Mouse (Mus musculus) neural tube, embryonic 12.5 days (tissue): ENCODE data around the gene Phf13. TPM values are rescaled to one million over a fixed set of nuclear protein-coding genes. Genes with fewer than 3 reads are reported as not detected.

ENCODE experiments used
- ATAC-seq: fragments of 200-750 bp; cut with Nextera tagmentation; 2 replicates; pipeline ENCODE4 v1.8.0; 2017; ENCODE audit warnings: low read depth, mild to moderate bottlenecking, moderate TSS enrichment, moderate library complexity; ENCODE audit not compliant: low FRiP score
- H3K27ac ChIP-seq: fragments of 300-500 bp; sonication (generic); 2 replicates; pipeline ENCODE4 v1.5.1; 2016
- H3K27me3 ChIP-seq: fragments of 300-500 bp; sonication (generic); replicated peaks from 2 replicates; pipeline ENCODE4 v1.6.1; 2016; ENCODE audit warnings: mild to moderate bottlenecking
- H3K36me3 ChIP-seq: fragments of 300-500 bp; sonication (generic); 2 replicates; pipeline ENCODE4 v1.6.1; 2016; ENCODE audit warnings: mild to moderate bottlenecking
- H3K4me1 ChIP-seq: fragments of 300-500 bp; sonication (generic); 2 replicates; pipeline ENCODE4 v1.6.1; 2016
- H3K4me2 ChIP-seq: fragments of 300-500 bp; sonication (generic); replicated peaks from 2 replicates; pipeline ENCODE4 v1.6.1; 2016; ENCODE audit warnings: mild to moderate bottlenecking
- H3K4me3 ChIP-seq: fragments of 300-500 bp; sonication (generic); 2 replicates; pipeline ENCODE4 v1.5.1; 2016
- H3K9ac ChIP-seq: fragments of 300-500 bp; sonication (generic); 2 replicates; pipeline ENCODE4 v1.6.1; 2016; ENCODE audit warnings: mild to moderate bottlenecking
- H3K9me3 ChIP-seq: fragments of 300-500 bp; sonication (generic); 2 replicates; pipeline ENCODE4 v1.6.1; 2016; ENCODE audit warnings: mild to moderate bottlenecking
- WGBS: fragments of 180-500 bp; shearing (Covaris S2); methylation state at CpG from one replicate; pipeline ENCODE4 v1.1.7; 2016; 5-methylcytosine and 5-hydroxymethylcytosine counted together
- polyA plus RNA-seq: library from polyadenylated mRNA; unstranded; fragments of >200 nt; fragmentation: Nextera tagmentation; extraction: Ambion mirVana; gene quantifications from 2 replicates; pipeline ENCODE4 v1.2.1, GENCODE M21; 2016

The Phf13 gene
- polyA plus RNA-seq, 1 experiment from 2014 or later: 31.3 TPM

- H3K27ac ChIP-seq: no peak overlapping the region
- peak overlapping the region; percentile 91 for H3K4me2 ChIP-seq
- no peaks in the 10 kb centered on the region for H3K9me3 ChIP-seq
- peaks cover 21% of the 10 kb centered on the region for H3K4me1 ChIP-seq
- no peak for ATAC-seq
- peak overlapping the region; percentile 95 for H3K9ac ChIP-seq
- H3K36me3 ChIP-seq: peaks cover 8% of the 10 kb centered on the region
- 8% methylated on average over 13 of the region's 13 CpGs for WGBS
- H3K4me3 ChIP-seq: peak overlapping the region; percentile 99
- no peaks in the 10 kb centered on the region for H3K27me3 ChIP-seq
These were observed 829 bp upstream of the Phf13 start for GRCm38 (mm10) chr4:151996951-151997222.

GRCm38 (mm10) chr4:151995371-151996172, 486 bp downstream of the Phf13 start:
- peak overlapping the region; percentile 99 for H3K4me3 ChIP-seq
- peak overlapping the region; percentile 68 for H3K27ac ChIP-seq
- peak overlapping the region; percentile 91 for H3K4me2 ChIP-seq
- peaks cover 21% of the 10 kb centered on the region for H3K4me1 ChIP-seq
- no peaks in the 10 kb centered on the region for H3K27me3 ChIP-seq
- no peaks in the 10 kb centered on the region for H3K9me3 ChIP-seq
- H3K9ac ChIP-seq: peak overlapping the region; percentile 95
- WGBS: under 1% methylated on average over 109 of the region's 111 CpGs
- H3K36me3 ChIP-seq: peaks cover 21% of the 10 kb centered on the region
- ATAC-seq: peak; percentile 25

- WGBS: 1% methylated on average over 59 of the region's 61 CpGs
- H3K4me2 ChIP-seq: peak overlapping the region; percentile 91
These were observed 1.6 kb downstream of the Phf13 start for GRCm38 (mm10) chr4:151994228-151995171.

GRCm38 (mm10) chr4:151993035-151993434, 3.0 kb downstream of the Phf13 start:
- peak overlapping the region; percentile 91 for H3K4me2 ChIP-seq
- no peak overlapping the region for H3K27ac ChIP-seq
- ATAC-seq: no peak
- H3K36me3 ChIP-seq: peaks cover 27% of the 10 kb centered on the region
- H3K9ac ChIP-seq: no peak overlapping the region
- no peaks in the 10 kb centered on the region for H3K27me3 ChIP-seq
- peaks cover 33% of the 10 kb centered on the region for H3K4me1 ChIP-seq
- H3K4me3 ChIP-seq: no peak overlapping the region
- no peaks in the 10 kb centered on the region for H3K9me3 ChIP-seq
- 87% methylated on average over 6 of the region's 6 CpGs for WGBS

More at GRCm38 (mm10) chr4:151994228-151995171, 1.6 kb downstream of the Phf13 start:
- Histone ChIP-seq H3K4me1 (peaks cover 21% of the 10 kb centered on the region), H3K27me3 (no peaks in the 10 kb centered on the region), H3K27ac (peak overlapping the region; percentile 68; the same call in 1 of the 2 replicates), H3K4me3 (peak overlapping the region; percentile 99), H3K9ac (peak overlapping the region; percentile 95), H3K9me3 (no peaks in the 10 kb centered on the region), H3K36me3 (peaks cover 27% of the 10 kb centered on the region)
- no peak for ATAC-seq

GRCm38 (mm10) chr4:151992091-151992490, 4.0 kb downstream of the Phf13 start:
- no peaks in the 10 kb centered on the region for H3K27me3 ChIP-seq
- peaks cover 32% of the 10 kb centered on the region for H3K4me1 ChIP-seq
- no peak overlapping the region for H3K9ac ChIP-seq
- H3K4me2 ChIP-seq: no peak overlapping the region
- ATAC-seq: no peak
- no peak overlapping the region for H3K27ac ChIP-seq
- peaks cover 27% of the 10 kb centered on the region for H3K36me3 ChIP-seq
- no peak overlapping the region for H3K4me3 ChIP-seq
- H3K9me3 ChIP-seq: no peaks in the 10 kb centered on the region
- WGBS: 90% methylated on average over 9 of the region's 9 CpGs

GRCm38 (mm10) chr4:151989110-151989488, 7.0 kb downstream of the Phf13 start:
- no peaks in the 10 kb centered on the region for H3K27me3 ChIP-seq
- peak overlapping the region; percentile 91 for H3K9ac ChIP-seq
- H3K4me2 ChIP-seq: peak overlapping the region; percentile 82
- no peaks in the 10 kb centered on the region for H3K9me3 ChIP-seq
- 31% methylated on average over 6 of the region's 6 CpGs for WGBS
- peaks cover 37% of the 10 kb centered on the region for H3K36me3 ChIP-seq
- H3K27ac ChIP-seq: no peak overlapping the region
- H3K4me1 ChIP-seq: peaks cover 40% of the 10 kb centered on the region
- H3K4me3 ChIP-seq: peak overlapping the region; percentile 88
- ATAC-seq: peak; percentile 25; the same call in 1 of the 2 replicates

GRCm38 (mm10) chr4:151988342-151989109, 7.5 kb downstream of the Phf13 start, which contains the start of gene Thap3:
TSS of gene Thap3 (minus strand) at chr4:151988997.
- 2% methylated on average over 54 of the region's 54 CpGs for WGBS
- H3K9ac ChIP-seq: peak within 1 kb of the TSS; percentile 91
- H3K36me3 ChIP-seq: peaks cover 37% of the 10 kb centered on the region
- no peak within 1 kb of the TSS for H3K27ac ChIP-seq
- H3K9me3 ChIP-seq: no peaks in the 10 kb centered on the region
- ATAC-seq: peak; percentile 69
- H3K27me3 ChIP-seq: no peaks in the 10 kb centered on the region
- H3K4me2 ChIP-seq: peak within 1 kb of the TSS; percentile 82
- peaks cover 36% of the 10 kb centered on the region for H3K4me1 ChIP-seq
- peak within 1 kb of the TSS; percentile 88 for H3K4me3 ChIP-seq

- Histone ChIP-seq H3K9ac (peak overlapping the region; percentile 91), H3K36me3 (peaks cover 41% of the 10 kb centered on the region), H3K27ac (no peak overlapping the region), H3K4me1 (peaks cover 33% of the 10 kb centered on the region), H3K27me3 (no peaks in the 10 kb centered on the region), H3K4me3 (peak overlapping the region; percentile 88), H3K4me2 (peak overlapping the region; percentile 82), H3K9me3 (no peaks in the 10 kb centered on the region)
- 34% methylated on average over 10 of the region's 10 CpGs for WGBS
- no peak for ATAC-seq
These were observed 8.1 kb downstream of the Phf13 start for GRCm38 (mm10) chr4:151988014-151988341.

- Histone ChIP-seq H3K27ac (no peak overlapping the region), H3K9ac (0 out of 2 replicates have a peak overlapping the region, but pooled peaks have one; percentile 38), H3K4me1 (peaks cover 33% of the 10 kb centered on the region), H3K36me3 (peaks cover 36% of the 10 kb centered on the region), H3K9me3 (no peaks in the 10 kb centered on the region), H3K4me3 (no peak overlapping the region), H3K27me3 (no peaks in the 10 kb centered on the region), H3K4me2 (no peak overlapping the region; the same call in 1 of the 2 replicates)
- 69% methylated on average over 8 of the region's 8 CpGs for WGBS
- no peak for ATAC-seq
These were observed 9.4 kb downstream of the Phf13 start for GRCm38 (mm10) chr4:151986650-151987049.

- H3K27me3 ChIP-seq: no peaks in the 10 kb centered on the region
- H3K9ac ChIP-seq: no peak overlapping the region
These were observed 10.2 kb downstream of the Phf13 start for GRCm38 (mm10) chr4:151985886-151986285.

GRCm38 (mm10) chr4:151983560-151983959, 12.5 kb downstream of the Phf13 start:
- 36% methylated on average over 8 of the region's 9 CpGs for WGBS
- Histone ChIP-seq H3K36me3 (peaks cover 47% of the 10 kb centered on the region), H3K4me1 (peaks cover 26% of the 10 kb centered on the region), H3K4me3 (no peak overlapping the region), H3K27ac (no peak overlapping the region), H3K27me3 (no peaks in the 10 kb centered on the region), H3K4me2 (no peak overlapping the region), H3K9ac (no peak overlapping the region), H3K9me3 (no peaks in the 10 kb centered on the region)
- ATAC-seq: no peak

More at GRCm38 (mm10) chr4:151985886-151986285, 10.2 kb downstream of the Phf13 start:
- Histone ChIP-seq H3K4me1 (peaks cover 33% of the 10 kb centered on the region), H3K27ac (no peak overlapping the region), H3K9me3 (no peaks in the 10 kb centered on the region), H3K4me3 (no peak overlapping the region), H3K36me3 (peaks cover 34% of the 10 kb centered on the region), H3K4me2 (no peak overlapping the region)
- 32% methylated on average over 10 of the region's 10 CpGs for WGBS
- no peak for ATAC-seq
